Mouse (Mus musculus) brain, embryonic 14.5 days (tissue): ENCODE measurements around the gene Gda.

Experiments
- CTCF ChIP-seq: fragments of 200-500 bp; IDR thresholded peaks from 2 replicates; pipeline ENCODE4 v1.5.1; 2012; ENCODE audit warnings: inconsistent platforms, mild to moderate bottlenecking, moderate library complexity, borderline replicate concordance; ENCODE audit not compliant: insufficient read depth, insufficient read length; ENCODE audit errors: extremely low read depth
- POLR2A ChIP-seq: fragments of 200-500 bp; IDR thresholded peaks from 2 replicates; pipeline ENCODE4 v1.6.1; 2012; ENCODE audit warnings: mild to moderate bottlenecking, inconsistent platforms, borderline replicate concordance; ENCODE audit not compliant: poor library complexity, insufficient read depth, insufficient read length, severe bottlenecking; ENCODE audit errors: extremely low read depth

GRCm38 (mm10) chr19:21383491-21384226, 89.6 kb downstream of the Gda start:
- no peak for TF ChIP-seq CTCF
- no peak for TF ChIP-seq POLR2A
